17 mouse cellular contexts compared by ENCODE assay signal in the genomic region with DNA sequence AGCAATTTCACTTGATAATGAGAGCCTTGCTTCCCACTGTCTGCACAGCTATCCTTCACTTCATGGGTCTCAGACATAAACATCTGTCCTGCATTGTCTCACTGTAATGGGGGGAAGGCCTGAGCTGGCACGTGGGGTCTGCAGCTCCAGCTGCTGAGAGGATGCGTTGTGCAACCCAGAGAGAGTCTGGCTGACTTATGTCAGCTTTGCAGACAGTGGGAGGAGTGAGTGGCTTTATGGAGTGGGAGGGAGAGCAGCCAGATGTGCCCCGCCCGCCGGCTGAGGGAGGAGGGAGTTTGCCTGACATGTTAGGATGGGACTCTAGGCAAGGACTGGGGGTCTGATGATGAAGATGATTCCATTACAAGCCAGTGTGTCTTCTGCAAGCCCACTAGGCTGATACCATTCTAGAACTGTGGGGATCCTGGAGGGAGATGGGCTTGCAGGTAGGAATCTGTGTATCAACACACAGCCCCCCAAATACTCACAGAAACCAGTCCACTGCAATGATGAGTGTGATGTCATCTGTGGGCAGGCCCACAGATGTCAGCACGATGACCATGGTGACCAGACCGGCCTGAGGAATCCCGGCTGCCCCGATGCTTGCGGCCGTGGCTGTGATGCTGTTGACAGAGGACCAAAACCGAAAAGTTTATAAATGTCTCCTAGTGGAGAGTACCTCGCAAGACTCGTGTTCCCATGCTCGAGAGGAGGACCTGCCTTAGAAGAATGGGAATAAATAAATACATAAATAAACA.
DNase-seq lines count a peak whose midpoint lies in the region; ATAC-seq and TF ChIP-seq lines count a peak whose summit lies in the region.
"Had no signal": no experiment of that assay in that cellular context is flagged by ENCODE, and none has a peak within 500 bp of the region (broad histone marks: within the 10 kb centered on the region; RNA-seq: fewer than 3 reads in every experiment).

No protein-coding gene starts in this region.

- no peaks in the 10 kb centered on the region for H3K27me3 ChIP-seq in heart, embryonic 15.5 days
- H3K27me3 ChIP-seq in C2C12 (ENCODE audit: control insufficient read depth, insufficient read depth, insufficient read length) = no peaks in the 10 kb centered on the region
- no peaks in the 10 kb centered on the region for H3K27me3 ChIP-seq in liver, embryonic 11.5 days (replicated peaks; ENCODE audit: control insufficient read depth, insufficient read depth, low read length)
- H3K27me3 ChIP-seq: forebrain, embryonic 12.5 days; hindbrain, embryonic 15.5 days; kidney, embryonic 15.5 days; neural tube, embryonic 13.5 days had no signal

- H3K79me2 ChIP-seq in C2C12 (ENCODE audit: control insufficient read depth, insufficient read depth) = no peaks in the 10 kb centered on the region

- no peak overlapping the region for H3K4me2 ChIP-seq in heart, embryonic 15.5 days
- no peak overlapping the region for H3K4me2 ChIP-seq in liver, embryonic 11.5 days
- H3K4me2 ChIP-seq: forebrain, embryonic 12.5 days; hindbrain, embryonic 15.5 days; kidney, embryonic 15.5 days; neural tube, embryonic 13.5 days had no signal

- no peak overlapping the region for H3K27ac ChIP-seq in heart, embryonic 15.5 days
- H3K27ac ChIP-seq in layer of hippocampus, adult 2 months = no peak overlapping the region
- no peak overlapping the region for H3K27ac ChIP-seq in liver, embryonic 11.5 days (ENCODE audit: low read depth, low read length)
- H3K27ac ChIP-seq: forebrain, embryonic 12.5 days; hindbrain, embryonic 15.5 days; kidney, embryonic 15.5 days; neural tube, embryonic 13.5 days had no signal

- H3K9ac ChIP-seq in heart, embryonic 15.5 days = no peak overlapping the region
- no peak overlapping the region for H3K9ac ChIP-seq in liver, embryonic 11.5 days (ENCODE audit: low read depth, low read length)
- H3K9ac ChIP-seq: forebrain, embryonic 12.5 days; hindbrain, embryonic 15.5 days; kidney, embryonic 15.5 days; neural tube, embryonic 13.5 days had no signal

- H3K79me3 ChIP-seq in C2C12 (ENCODE audit: low read depth) = no peaks in the 10 kb centered on the region

- WGBS in heart, embryonic 15.5 days = 75% methylated on average over 15 of the region's 15 CpGs
- 83% methylated on average over 15 of the region's 15 CpGs for whole genome bisulfite sequencing in liver, embryonic 11.5 days

- no peak overlapping the region for H3K4me3 ChIP-seq in heart, embryonic 15.5 days
- H3K4me3 ChIP-seq in C2C12 (ENCODE audit: insufficient read depth, poor library complexity, severe bottlenecking) = no peak overlapping the region
- H3K4me3 ChIP-seq in layer of hippocampus, adult 2 months = no peak overlapping the region
- H3K4me3 ChIP-seq in liver, embryonic 11.5 days (ENCODE audit: low read depth, low read length) = no peak overlapping the region
- H3K4me3 ChIP-seq: forebrain, embryonic 12.5 days; hindbrain, embryonic 15.5 days; kidney, embryonic 15.5 days; neural tube, embryonic 13.5 days had no signal

- intact Hi-C loops in heart, postnatal 14 days (cut with DNase I) = no loop called here

- ATAC-seq in heart, embryonic 15.5 days (replicated peaks; ENCODE audit: insufficient number of reproducible peaks, insufficient read depth, low FRiP score, low read depth) = peak; percentile 43; the same call in 1 of the 2 replicates
- ATAC-seq in liver, embryonic 11.5 days (replicated peaks; ENCODE audit: low FRiP score) = no peak
- ATAC-seq: midbrain, embryonic 16.5 days had no signal

- no peak for DNase-seq in heart, adult 8-10 months (ENCODE audit: low spot score)
- peak; percentile 45 to 52 for DNase-seq in heart, postnatal 14 days
- DNase-seq in lung, postnatal 14 days = peak; percentile 7
- DNase-seq in layer of hippocampus, adult 2 months (ENCODE audit: low spot score in 2 of 2) = no peak
- no peak for DNase-seq in liver, embryonic 11.5 days (ENCODE audit: low spot score)
- no peak for DNase-seq in kidney, adult 9 months
- DNase-seq: adrenal gland, postnatal 36 days; cerebellum, postnatal 14 days; layer of hippocampus, adult 9-11 months had no signal

- no peaks in the 10 kb centered on the region for H3K4me1 ChIP-seq in heart, embryonic 15.5 days (replicated peaks)
- no peaks in the 10 kb centered on the region for H3K4me1 ChIP-seq in liver, embryonic 11.5 days (replicated peaks; ENCODE audit: control insufficient read depth, insufficient read depth, low read length)
- H3K4me1 ChIP-seq: hindbrain, embryonic 15.5 days; kidney, embryonic 15.5 days had no signal

- TF ChIP-seq CTCF in C2C12 (IDR thresholded peaks at IDR 0.05; ENCODE audit: control insufficient read depth, insufficient read depth, insufficient read length) = no peak
- no peak for TF ChIP-seq CTCF in layer of hippocampus, adult 2 months (conservative IDR thresholded peaks at IDR 0.05)

- H3ac ChIP-seq in C2C12 (ENCODE audit: control insufficient read depth, insufficient read length, low read depth) = no peak overlapping the region

- no peaks in the 10 kb centered on the region; the same call in 1 of the 2 replicates for H3K36me3 ChIP-seq in heart, embryonic 15.5 days
- no peaks in the 10 kb centered on the region for H3K36me3 ChIP-seq in C2C12 (ENCODE audit: control insufficient read depth, insufficient read depth)
- no peaks in the 10 kb centered on the region for H3K36me3 ChIP-seq in liver, embryonic 11.5 days (ENCODE audit: control insufficient read depth, insufficient read depth, low read length)
- H3K36me3 ChIP-seq: G1E; hindbrain, embryonic 15.5 days had no signal

- H3K9me3 ChIP-seq in heart, embryonic 15.5 days (replicated peaks) = no peaks in the 10 kb centered on the region
- H3K9me3 ChIP-seq in liver, embryonic 11.5 days (ENCODE audit: control insufficient read depth, low read length) = no peaks in the 10 kb centered on the region
- H3K9me3 ChIP-seq: forebrain, embryonic 12.5 days; G1E; hindbrain, embryonic 15.5 days; kidney, embryonic 15.5 days; neural tube, embryonic 13.5 days had no signal

TF ChIP-seq in C2C12, 6 proteins besides CTCF, POLR2A, EP300 and RAD21:
- TF ChIP-seq MYOD1 (IDR thresholded peaks at IDR 0.05; ENCODE audit: control insufficient read depth, insufficient read length, low read depth) (no peak), CEBPB (IDR thresholded peaks at IDR 0.05; ENCODE audit: low read depth) (peak; percentile 59)

Comparison
In these comparisons a context has a peak if more than half of its experiments do, and no peak if none do; other contexts are left out.
1. DNase-seq: peak in heart, postnatal 14 days (2 of 2) and lung, postnatal 14 days (single experiment); none in heart, adult 8-10 months (single experiment), layer of hippocampus, adult 2 months (0 of 2), liver, embryonic 11.5 days (single experiment) and kidney, adult 9 months (single experiment).